Mouse (Mus musculus) ES-Bruce4 (cell line): ENCODE data around the gene Bicral.

Experiments
- CTCF ChIP-seq: IDR thresholded peaks from one replicate; pipeline ENCODE4 v1.8.1; 2011; ENCODE audit warnings: low read depth, low read length
- EP300 ChIP-seq: IDR thresholded peaks from 2 replicates; pipeline ENCODE4 v1.6.1; 2011; ENCODE audit warnings: low read depth, low read length; ENCODE audit not compliant: insufficient read depth
- POLR2A ChIP-seq: IDR thresholded peaks from one replicate; pipeline ENCODE4 v1.8.1; 2011; ENCODE audit warnings: low read length; ENCODE audit not compliant: insufficient read depth

GRCm38 (mm10) chr17:46837897-46838296, 20.4 kb downstream of the Bicral start:
- TF ChIP-seq EP300 (no peak), CTCF (no peak), POLR2A (no peak)
